Mouse (Mus musculus): ENCODE measurements around the gene Usp34. TPM values are rescaled to one million over a fixed set of nuclear protein-coding genes. Genes with fewer than 3 reads are reported as not detected.
"Not testable (repeated sequence)": the region's sequence is repeated elsewhere in the genome, so short reads cannot be mapped to it uniquely, and the experiment has no call there.

Gene Usp34
- total and polyA plus RNA-seq, 2 experiments, result 3.0 to 29.4 TPM

DNA sequence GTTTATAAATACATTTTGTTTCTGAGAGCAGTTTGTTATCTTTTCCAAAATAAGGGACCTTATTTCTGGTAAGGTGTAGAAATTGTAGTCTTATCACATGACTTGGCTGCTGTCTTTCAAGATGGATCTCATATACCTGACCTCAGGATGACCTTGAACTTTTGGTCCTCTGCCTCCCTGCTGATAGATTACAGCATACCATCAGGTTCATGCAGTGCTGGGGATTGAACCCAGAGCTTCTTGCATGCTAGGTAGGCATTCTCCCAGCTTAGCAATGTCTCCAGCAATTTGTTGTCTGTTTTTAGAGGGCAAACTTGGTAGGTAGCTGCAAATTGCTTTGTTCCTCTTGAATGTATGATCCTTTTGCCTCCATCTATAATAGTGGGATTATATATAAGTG lies 41.7 kb upstream of the Usp34 start:
- DNase-seq (ENCODE audit: extremely low read depth, low read depth, low spot score), result no peak
- peaks cover 14% of the 10 kb centered on the region; the same call in 1 of the 2 replicates for H3K79me2 ChIP-seq (ENCODE audit: control insufficient read depth, insufficient read depth, low read length)
- peaks cover 14% of the 10 kb centered on the region for H3K36me3 ChIP-seq (ENCODE audit: control insufficient read depth, insufficient read depth, low read length)
- no peaks in the 10 kb centered on the region for H3K27me3 ChIP-seq (ENCODE audit: control insufficient read depth, insufficient read depth, low read length)
- H3K4me3 ChIP-seq (ENCODE audit: insufficient read depth, low read depth, low read length), result no peak overlapping the region
- no peak overlapping the region for H3K27ac ChIP-seq (replicated peaks; ENCODE audit: insufficient read depth, low read depth, low read length)
- TF ChIP-seq CTCF (IDR thresholded peaks at IDR 0.05; ENCODE audit: low read depth, low read length) (no peak), POLR2A (IDR thresholded peaks at IDR 0.05; ENCODE audit: extremely low read depth, insufficient read depth, low read length) (no peak)
- no peak overlapping the region for H3K9ac ChIP-seq (ENCODE audit: low read depth, low read length)
- peaks cover 4% of the 10 kb centered on the region; the same call in 1 of the 2 replicates for H3K4me1 ChIP-seq (ENCODE audit: control insufficient read depth, insufficient read depth, low read length)

DNA sequence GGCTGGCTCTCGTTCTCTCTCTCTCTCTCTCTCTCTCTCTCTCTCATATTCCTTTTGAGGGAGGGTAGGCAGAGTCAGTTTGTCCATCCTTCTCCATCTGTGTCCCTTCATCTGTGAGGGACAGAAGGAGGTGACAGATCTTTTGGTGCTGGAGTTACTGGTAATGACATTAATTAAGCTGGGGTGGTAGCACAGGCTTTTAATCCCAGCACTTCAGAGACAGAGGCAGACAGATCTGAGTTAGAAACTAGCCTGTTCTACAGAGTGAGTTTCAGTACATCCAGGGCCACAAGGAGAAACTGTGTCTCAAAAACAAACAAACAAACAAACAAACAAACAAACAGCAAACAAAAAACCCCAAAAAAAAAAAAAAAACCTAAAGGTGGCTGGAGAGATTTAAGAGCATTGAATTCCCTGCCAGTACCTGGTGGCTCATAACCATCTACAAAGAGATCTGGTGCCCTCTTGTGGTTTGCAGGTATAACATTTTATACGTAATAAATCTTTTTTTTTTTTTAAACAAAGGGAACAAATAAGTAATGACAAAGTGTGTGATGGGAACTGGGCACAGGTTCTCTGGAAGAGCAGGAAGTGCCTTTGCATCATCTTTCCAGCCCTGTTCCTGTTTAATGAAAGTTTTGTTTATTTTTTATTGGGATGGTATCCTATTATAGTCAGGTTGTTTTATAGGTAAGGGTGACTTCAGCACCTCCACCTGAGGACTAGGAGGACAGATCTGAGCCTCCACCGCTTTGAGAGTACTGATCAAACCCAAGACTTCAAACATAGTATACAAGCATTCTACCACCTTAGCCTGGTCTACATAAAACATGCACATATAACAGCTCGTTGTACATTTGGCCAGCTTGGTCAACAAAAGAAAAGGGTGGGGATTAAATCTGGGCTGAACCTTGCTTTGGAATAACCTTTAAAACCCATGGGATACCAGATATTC lies 34.6 kb upstream of the Usp34 start:
- peaks cover 9% of the 10 kb centered on the region for H3K4me1 ChIP-seq (ENCODE audit: control insufficient read depth, insufficient read depth, low read length)
- no peak overlapping the region for H3K4me3 ChIP-seq (ENCODE audit: insufficient read depth, low read depth, low read length)
- peaks cover 26% of the 10 kb centered on the region for H3K36me3 ChIP-seq (ENCODE audit: control insufficient read depth, insufficient read depth, low read length)
- no peaks in the 10 kb centered on the region for H3K27me3 ChIP-seq (ENCODE audit: control insufficient read depth, insufficient read depth, low read length)
- no peak overlapping the region for H3K9ac ChIP-seq (ENCODE audit: low read depth, low read length)
- TF ChIP-seq POLR2A (IDR thresholded peaks at IDR 0.05; ENCODE audit: extremely low read depth, insufficient read depth, low read length) (no peak), CTCF (IDR thresholded peaks at IDR 0.05; ENCODE audit: low read depth, low read length) (peak; percentile 40; the same call in 1 of the 2 replicates)
- 72% methylated on average over 4 of the region's 4 CpGs for WGBS
- H3K27ac ChIP-seq (replicated peaks; ENCODE audit: insufficient read depth, low read depth, low read length), result no peak overlapping the region
- peak; percentile 66 for DNase-seq (ENCODE audit: extremely low read depth, low read depth, low spot score)
- no peaks in the 10 kb centered on the region for H3K79me2 ChIP-seq (ENCODE audit: control insufficient read depth, insufficient read depth, low read length)

DNA sequence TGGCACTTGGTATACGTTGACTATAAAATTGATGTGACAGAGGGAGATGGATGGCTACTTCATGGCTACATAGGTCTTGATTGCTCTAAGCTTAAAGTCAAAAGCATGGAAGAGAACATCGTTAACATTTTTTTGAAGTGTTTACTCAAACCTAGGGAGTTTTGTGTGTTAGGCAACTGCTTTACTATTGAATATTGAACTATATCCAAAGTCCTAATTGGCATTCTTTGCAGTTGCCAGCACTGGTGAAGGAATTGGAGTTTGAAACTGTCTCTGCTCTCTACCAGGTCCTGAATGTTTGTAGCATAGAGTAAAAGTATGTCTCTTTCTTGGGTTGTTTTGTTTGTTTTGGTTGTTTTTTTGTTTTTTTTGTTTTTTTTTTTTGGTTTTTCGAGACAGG lies 30.9 kb upstream of the Usp34 start:
- no peaks in the 10 kb centered on the region for H3K79me2 ChIP-seq (ENCODE audit: control insufficient read depth, insufficient read depth, low read length)
- WGBS, result 30% methylated on average over 3 of the region's 3 CpGs
- H3K27me3 ChIP-seq (ENCODE audit: control insufficient read depth, insufficient read depth, low read length), result no peaks in the 10 kb centered on the region
- H3K4me3 ChIP-seq (ENCODE audit: insufficient read depth, low read depth, low read length), result no peak overlapping the region
- peak; percentile 87 for DNase-seq (ENCODE audit: extremely low read depth, low read depth, low spot score)
- TF ChIP-seq POLR2A (IDR thresholded peaks at IDR 0.05; ENCODE audit: extremely low read depth, insufficient read depth, low read length), result no peak
- TF ChIP-seq CTCF (IDR thresholded peaks at IDR 0.05; ENCODE audit: low read depth, low read length), result no peak
- peaks cover 46% of the 10 kb centered on the region for H3K36me3 ChIP-seq (ENCODE audit: control insufficient read depth, insufficient read depth, low read length)
- no peak overlapping the region for H3K9ac ChIP-seq (ENCODE audit: low read depth, low read length)
- H3K4me1 ChIP-seq (ENCODE audit: control insufficient read depth, insufficient read depth, low read length), result peaks cover 9% of the 10 kb centered on the region
- H3K27ac ChIP-seq (replicated peaks; ENCODE audit: insufficient read depth, low read depth, low read length), result peak overlapping the region; percentile 65

DNA sequence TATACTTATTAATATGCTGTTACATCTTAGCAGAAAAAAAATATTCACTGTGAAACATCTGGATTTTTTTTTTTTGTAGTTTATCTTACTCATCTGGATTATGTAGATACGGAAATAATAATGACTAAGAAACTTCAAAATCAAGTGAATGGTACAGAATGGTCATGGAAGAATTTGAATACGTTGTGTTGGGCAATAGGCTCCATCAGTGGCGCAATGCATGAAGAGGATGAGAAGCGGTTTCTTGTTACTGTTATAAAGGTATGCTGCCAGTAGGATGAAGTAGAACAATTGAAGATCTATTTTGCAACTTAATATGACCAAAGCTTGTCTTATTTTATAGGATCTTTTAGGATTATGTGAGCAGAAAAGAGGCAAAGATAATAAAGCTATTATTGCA lies 22.2 kb upstream of the Usp34 start:
- no peaks in the 10 kb centered on the region; the same call in 1 of the 2 replicates for H3K79me2 ChIP-seq (ENCODE audit: control insufficient read depth, insufficient read depth, low read length)
- no peaks in the 10 kb centered on the region for H3K27me3 ChIP-seq (ENCODE audit: control insufficient read depth, insufficient read depth, low read length)
- H3K27ac ChIP-seq (replicated peaks; ENCODE audit: insufficient read depth, low read depth, low read length), result no peak overlapping the region
- no peaks in the 10 kb centered on the region for H3K4me1 ChIP-seq (ENCODE audit: control insufficient read depth, insufficient read depth, low read length)
- peaks cover 64% of the 10 kb centered on the region for H3K36me3 ChIP-seq (ENCODE audit: control insufficient read depth, insufficient read depth, low read length)
- 86% methylated on average over 4 of the region's 4 CpGs for WGBS
- TF ChIP-seq POLR2A (IDR thresholded peaks at IDR 0.05; ENCODE audit: extremely low read depth, insufficient read depth, low read length) (no peak), CTCF (IDR thresholded peaks at IDR 0.05; ENCODE audit: low read depth, low read length) (no peak)
- no peak overlapping the region for H3K4me3 ChIP-seq (ENCODE audit: insufficient read depth, low read depth, low read length)
- DNase-seq (ENCODE audit: extremely low read depth, low read depth, low spot score), result no peak
- no peak overlapping the region for H3K9ac ChIP-seq (ENCODE audit: low read depth, low read length)

DNA sequence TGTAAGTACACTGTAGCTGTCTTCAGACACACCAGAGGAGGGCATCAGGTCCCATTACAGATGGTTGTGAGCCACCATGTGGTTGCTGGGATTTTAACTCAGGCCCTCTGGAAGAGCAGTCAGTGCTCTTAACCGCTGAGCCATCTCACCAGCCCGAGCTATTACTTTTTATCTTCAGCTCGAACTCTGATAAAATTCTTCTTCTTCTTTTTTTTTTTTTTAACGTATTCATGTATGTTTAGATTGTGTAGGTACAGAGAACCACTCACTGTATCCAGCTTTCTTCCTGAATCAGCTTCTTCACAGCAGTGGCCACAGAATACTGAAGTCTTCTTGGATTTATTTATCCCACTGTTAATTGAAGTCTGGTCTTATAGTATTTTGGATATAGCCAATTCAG lies 17.8 kb upstream of the Usp34 start:
- not testable (repeated sequence) for H3K79me2 ChIP-seq (ENCODE audit: control insufficient read depth, insufficient read depth, low read length); H3K9ac ChIP-seq (ENCODE audit: low read depth, low read length); H3K27ac ChIP-seq (replicated peaks; ENCODE audit: insufficient read depth, low read depth, low read length); H3K4me3 ChIP-seq (ENCODE audit: insufficient read depth, low read depth, low read length); DNase-seq (ENCODE audit: extremely low read depth, low read depth, low spot score); H3K27me3 ChIP-seq (ENCODE audit: control insufficient read depth, insufficient read depth, low read length); H3K4me1 ChIP-seq (ENCODE audit: control insufficient read depth, insufficient read depth, low read length)
- peaks cover 56% of the 10 kb centered on the region for H3K36me3 ChIP-seq (ENCODE audit: control insufficient read depth, insufficient read depth, low read length)
- WGBS, result 88% methylated on average over 4 of the region's 4 CpGs

DNA sequence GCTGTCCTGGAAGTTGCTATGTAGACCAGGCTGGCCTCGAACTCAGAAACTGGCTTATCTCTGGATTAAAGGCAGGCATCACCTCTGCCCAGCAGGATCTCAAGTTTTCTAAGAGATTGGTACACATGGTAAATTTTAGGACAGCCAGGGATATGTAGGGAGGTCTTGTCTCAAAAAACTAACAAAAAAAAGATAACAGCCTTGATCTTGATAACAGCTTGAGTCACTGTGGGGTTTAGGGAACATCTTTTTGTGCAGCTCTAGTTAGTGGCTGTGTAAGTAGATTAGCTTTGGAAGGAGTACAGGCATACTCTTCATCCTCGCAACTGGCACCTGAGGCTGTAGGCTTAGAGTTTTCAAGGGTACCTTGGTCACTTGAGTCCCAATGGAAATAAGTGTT lies 9.3 kb upstream of the Usp34 start:
- no peaks in the 10 kb centered on the region for H3K27me3 ChIP-seq (ENCODE audit: control insufficient read depth, insufficient read depth, low read length)
- no peak overlapping the region for H3K4me3 ChIP-seq (ENCODE audit: insufficient read depth, low read depth, low read length)
- 99% methylated on average over 2 of the region's 2 CpGs for WGBS
- DNase-seq (ENCODE audit: extremely low read depth, low read depth, low spot score), result no peak
- H3K36me3 ChIP-seq (ENCODE audit: control insufficient read depth, insufficient read depth, low read length), result peaks cover 34% of the 10 kb centered on the region
- TF ChIP-seq CTCF (IDR thresholded peaks at IDR 0.05; ENCODE audit: low read depth, low read length), result no peak
- no peak for TF ChIP-seq POLR2A (IDR thresholded peaks at IDR 0.05; ENCODE audit: extremely low read depth, insufficient read depth, low read length)
- no peaks in the 10 kb centered on the region for H3K4me1 ChIP-seq (ENCODE audit: control insufficient read depth, insufficient read depth, low read length)
- no peaks in the 10 kb centered on the region for H3K79me2 ChIP-seq (ENCODE audit: control insufficient read depth, insufficient read depth, low read length)
- no peak overlapping the region for H3K9ac ChIP-seq (ENCODE audit: low read depth, low read length)
- no peak overlapping the region for H3K27ac ChIP-seq (replicated peaks; ENCODE audit: insufficient read depth, low read depth, low read length)
